Mouse (Mus musculus) MEL (cell line): ENCODE measurements at regions not wholly inside any gene's neighbourhood (a gene's known extent, or its start where the extent isn't known, plus 50 kb on each side); places are given as distances from the start of the nearest gene placed in this dataset.

ENCODE experiments used
- DNase-seq: peaks from one replicate; pipeline ENCODE4 v3.0.0; 2011; ENCODE audit warnings: low read depth, low spot score
- H3K27ac ChIP-seq: 2 replicates; pipeline ENCODE4 v1.5.1; 2012; ENCODE audit warnings: low read depth, mild to moderate bottlenecking, control low read depth, low read length, moderate library complexity; ENCODE audit not compliant: control insufficient read depth
- H3K27me3 ChIP-seq, 2 experiments: fragments of 150-350 bp in 1 of 2; sonication (generic) in 1 of 2; 2 replicates each; pipeline ENCODE4 v1.6.1; 2012; ENCODE audit warnings: low read length in 2 of 2, mild to moderate bottlenecking in 2 of 2, improper control_type of control experiment in 1 of 2, moderate library complexity in 1 of 2; ENCODE audit not compliant: insufficient read depth in 2 of 2, control insufficient read depth in 1 of 2
- H3K36me3 ChIP-seq, 2 experiments: 2 replicates each; pipeline ENCODE4 v1.6.1; 2012 to 2014; ENCODE audit warnings: low read length in 2 of 2, improper control_type of control experiment in 1 of 2, inconsistent platforms in 1 of 2, mild to moderate bottlenecking in 1 of 2; ENCODE audit not compliant: insufficient read depth in 2 of 2, control insufficient read depth in 1 of 2
- H3K4me1 ChIP-seq, 2 experiments: fragments of 150-350 bp in 1 of 2; sonication (generic) in 1 of 2; 2 replicates each; pipeline ENCODE4 v1.6.1; 2012; ENCODE audit warnings: low read length in 2 of 2, improper control_type of control experiment in 1 of 2, mild to moderate bottlenecking in 1 of 2; ENCODE audit not compliant: insufficient read depth in 2 of 2, control insufficient read depth in 1 of 2
- H3K4me3 ChIP-seq, 2 experiments: fragments of 150-350 bp in 1 of 2; sonication (generic) in 1 of 2; 2 replicates each; pipeline ENCODE4 v1.5.1; 2012; ENCODE audit warnings: low read depth in 2 of 2, low read length in 2 of 2, mild to moderate bottlenecking in 2 of 2, moderate library complexity in 2 of 2, control low read depth in 1 of 2, improper control_type of control experiment in 1 of 2; ENCODE audit not compliant: control insufficient read depth in 1 of 2, insufficient read depth in 1 of 2
- H3K79me2 ChIP-seq: 2 replicates; pipeline ENCODE4 v1.6.1; 2012; ENCODE audit warnings: mild to moderate bottlenecking, low read length, moderate library complexity; ENCODE audit not compliant: control insufficient read depth, poor library complexity, insufficient read depth
- H3K9ac ChIP-seq: 2 replicates; pipeline ENCODE4 v1.6.1; 2012; ENCODE audit warnings: low read depth, mild to moderate bottlenecking, control low read depth, low read length, moderate library complexity; ENCODE audit not compliant: control insufficient read depth, poor library complexity, severe bottlenecking
- H3K9me3 ChIP-seq: fragments of 150-350 bp; sonication (generic); replicated peaks from 2 replicates; pipeline ENCODE4 v1.6.1; 2012; ENCODE audit warnings: mild to moderate bottlenecking, low read length, improper control_type of control experiment, moderate library complexity; ENCODE audit not compliant: insufficient read depth
- CHD1 ChIP-seq: IDR thresholded peaks from 2 replicates; pipeline ENCODE4 v1.6.1; 2012; ENCODE audit warnings: low read depth, mild to moderate bottlenecking, inconsistent platforms, low read length, improper control_type of control experiment
- ELF1 ChIP-seq: IDR thresholded peaks from 2 replicates; pipeline ENCODE4 v1.6.1; 2014; ENCODE audit warnings: low read depth, mild to moderate bottlenecking, inconsistent platforms, low read length, improper control_type of control experiment, moderate library complexity
- EP300 ChIP-seq, 2 experiments: IDR thresholded peaks; 2 replicates each; pipeline ENCODE4 v1.6.1; 2011; ENCODE audit warnings: improper control_type of control experiment in 2 of 2, low read length in 2 of 2, low read depth in 1 of 2, mild to moderate bottlenecking in 1 of 2
- GATA1 ChIP-seq: IDR thresholded peaks from 2 replicates; pipeline ENCODE4 v1.6.1; 2011; ENCODE audit warnings: low read depth, low read length, improper control_type of control experiment
- JUND ChIP-seq: IDR thresholded peaks from 2 replicates; pipeline ENCODE4 v1.6.1; 2011; ENCODE audit warnings: low read depth, mild to moderate bottlenecking, improper control_type of control experiment, low read length
- KAT2A ChIP-seq: conservative IDR thresholded peaks from 2 replicates; pipeline ENCODE4 v1.6.1; 2012; ENCODE audit warnings: low read depth, low read length, improper control_type of control experiment, inconsistent platforms
- MAFK ChIP-seq: IDR thresholded peaks from 2 replicates; pipeline ENCODE4 v1.6.1; 2011; ENCODE audit warnings: low read depth, mild to moderate bottlenecking, low read length, improper control_type of control experiment, borderline replicate concordance
- MAX ChIP-seq: IDR thresholded peaks from 2 replicates; pipeline ENCODE4 v1.6.1; 2011; ENCODE audit warnings: low read length, improper control_type of control experiment
- MEF2A ChIP-seq: IDR thresholded peaks from 2 replicates; pipeline ENCODE4 v1.6.1; 2014; ENCODE audit warnings: low read depth, mild to moderate bottlenecking, inconsistent platforms, low read length, improper control_type of control experiment; ENCODE audit not compliant: poor library complexity, insufficient replicate concordance, severe bottlenecking; ENCODE audit errors: extremely low read depth
- MXI1 ChIP-seq: IDR thresholded peaks from 2 replicates; pipeline ENCODE4 v1.6.1; 2011; ENCODE audit warnings: mild to moderate bottlenecking, low read depth, low read length, improper control_type of control experiment
- MYB ChIP-seq: IDR thresholded peaks from 2 replicates; pipeline ENCODE4 v1.6.1; 2011; ENCODE audit warnings: mild to moderate bottlenecking, low read depth, low read length, improper control_type of control experiment
- MYC ChIP-seq: IDR thresholded peaks from 2 replicates; pipeline ENCODE4 v1.6.1; 2011; ENCODE audit warnings: low read depth, mild to moderate bottlenecking, low read length, improper control_type of control experiment, moderate library complexity
- NELFE ChIP-seq: IDR thresholded peaks from 2 replicates; pipeline ENCODE4 v1.6.1; 2011; ENCODE audit warnings: low read depth, low read length, improper control_type of control experiment
- NRF1 ChIP-seq: IDR thresholded peaks from 2 replicates; pipeline ENCODE4 v1.6.1; 2014; ENCODE audit warnings: low read depth, mild to moderate bottlenecking, inconsistent platforms, low read length, improper control_type of control experiment, moderate library complexity; ENCODE audit not compliant: poor library complexity, insufficient read depth, severe bottlenecking
- POLR2AphosphoS2 ChIP-seq: IDR thresholded peaks from 2 replicates; pipeline ENCODE4 v1.6.1; 2011; ENCODE audit warnings: low read length, improper control_type of control experiment
- RAD21 ChIP-seq: IDR thresholded peaks from 2 replicates; pipeline ENCODE4 v1.6.1; 2011; ENCODE audit warnings: mild to moderate bottlenecking, low read depth, low read length, improper control_type of control experiment
- RCOR1 ChIP-seq: IDR thresholded peaks from 2 replicates; pipeline ENCODE4 v1.6.1; 2012; ENCODE audit warnings: low read depth, mild to moderate bottlenecking, inconsistent platforms, low read length, improper control_type of control experiment
- SMC3 ChIP-seq: IDR thresholded peaks from 2 replicates; pipeline ENCODE4 v1.6.1; 2011; ENCODE audit warnings: low read depth, low read length, improper control_type of control experiment
- TAL1 ChIP-seq: IDR thresholded peaks from 2 replicates; pipeline ENCODE4 v1.6.1; 2012; ENCODE audit warnings: mild to moderate bottlenecking, inconsistent platforms, low read length, moderate library complexity, mixed read lengths
- TBP ChIP-seq: IDR thresholded peaks from 2 replicates; pipeline ENCODE4 v1.8.0; 2011; ENCODE audit warnings: low read depth, low read length, improper control_type of control experiment
- UBTF ChIP-seq: IDR thresholded peaks from 2 replicates; pipeline ENCODE4 v1.6.1; 2012; ENCODE audit warnings: low read depth, mild to moderate bottlenecking, inconsistent platforms, low read length, improper control_type of control experiment, moderate library complexity, borderline replicate concordance; ENCODE audit not compliant: insufficient read depth
- USF2 ChIP-seq, 2 experiments: IDR thresholded peaks; 2 replicates each; pipeline ENCODE4 v1.6.1; 2011 to 2012; ENCODE audit warnings: improper control_type of control experiment in 2 of 2, low read length in 2 of 2, borderline replicate concordance in 1 of 2, inconsistent platforms in 1 of 2, low read depth in 1 of 2, mild to moderate bottlenecking in 1 of 2; ENCODE audit not compliant: insufficient read depth in 1 of 2
- ZC3H11A ChIP-seq: IDR thresholded peaks from 2 replicates; pipeline ENCODE4 v1.6.1; 2012; ENCODE audit warnings: low read depth, mild to moderate bottlenecking, inconsistent platforms, low read length, improper control_type of control experiment
- ZKSCAN1 ChIP-seq: IDR thresholded peaks from 2 replicates; pipeline ENCODE4 v1.6.1; 2012; ENCODE audit warnings: low read depth, mild to moderate bottlenecking, inconsistent platforms, low read length, improper control_type of control experiment, moderate library complexity
- ZMIZ1 ChIP-seq: IDR thresholded peaks from 2 replicates; pipeline ENCODE4 v1.6.1; 2012; ENCODE audit warnings: low read depth, mild to moderate bottlenecking, inconsistent platforms, low read length, improper control_type of control experiment, moderate library complexity
- ZNF384 ChIP-seq: IDR thresholded peaks from 2 replicates; pipeline ENCODE4 v1.6.1; 2012; ENCODE audit warnings: low read depth, mild to moderate bottlenecking, inconsistent platforms, low read length, improper control_type of control experiment

DNA sequence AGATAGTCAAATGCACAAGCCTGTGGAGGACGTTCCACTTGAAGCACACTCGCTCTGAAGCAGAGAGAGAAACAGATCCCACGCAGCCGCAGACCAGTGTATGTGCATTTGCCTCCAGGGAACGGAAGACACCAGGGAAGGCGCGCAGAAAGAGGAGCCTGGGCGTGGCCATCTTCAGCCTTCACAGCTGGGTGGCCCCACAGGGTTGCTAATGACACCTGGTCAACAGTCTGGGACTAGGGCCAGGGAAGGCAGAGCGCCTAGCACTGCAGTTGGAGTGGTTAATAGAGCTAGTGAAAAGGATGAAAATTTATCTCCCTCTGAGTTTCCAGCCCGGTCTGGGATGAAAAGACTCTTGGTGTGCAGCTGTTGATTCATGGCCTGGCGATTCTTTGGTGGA lies 67.9 kb upstream of the Fam19a5 start:
- DNase-seq = no peak
- H3K9ac ChIP-seq = no peak overlapping the region
- H3K4me1 ChIP-seq = no peaks in the 10 kb centered on the region
- H3K27ac ChIP-seq = no peak overlapping the region
- no peaks in the 10 kb centered on the region for H3K79me2 ChIP-seq
- no peaks in the 10 kb centered on the region for H3K9me3 ChIP-seq
- no peaks in the 10 kb centered on the region for H3K36me3 ChIP-seq
- no peaks in the 10 kb centered on the region for H3K27me3 ChIP-seq
- TF ChIP-seq ZC3H11A (no peak), USF2 (IDR thresholded peaks at IDR 0.05; ENCODE audit: borderline replicate concordance in 1 of 2, insufficient read depth in 1 of 2, low read depth in 1 of 2, low read length in 2 of 2) (no peak), MAFK (no peak), ELF1 (no peak), MXI1 (no peak), MYC (no peak), RAD21 (no peak), JUND (no peak), EP300 (IDR thresholded peaks at IDR 0.05; ENCODE audit: low read depth in 1 of 2, low read length in 2 of 2) (no peak), SMC3 (no peak), NRF1 (no peak), RCOR1 (no peak), ZKSCAN1 (no peak), MEF2A (no peak), ZMIZ1 (no peak), POLR2AphosphoS2 (no peak), KAT2A (no peak), NELFE (no peak)
- no peak overlapping the region for H3K4me3 ChIP-seq

DNA sequence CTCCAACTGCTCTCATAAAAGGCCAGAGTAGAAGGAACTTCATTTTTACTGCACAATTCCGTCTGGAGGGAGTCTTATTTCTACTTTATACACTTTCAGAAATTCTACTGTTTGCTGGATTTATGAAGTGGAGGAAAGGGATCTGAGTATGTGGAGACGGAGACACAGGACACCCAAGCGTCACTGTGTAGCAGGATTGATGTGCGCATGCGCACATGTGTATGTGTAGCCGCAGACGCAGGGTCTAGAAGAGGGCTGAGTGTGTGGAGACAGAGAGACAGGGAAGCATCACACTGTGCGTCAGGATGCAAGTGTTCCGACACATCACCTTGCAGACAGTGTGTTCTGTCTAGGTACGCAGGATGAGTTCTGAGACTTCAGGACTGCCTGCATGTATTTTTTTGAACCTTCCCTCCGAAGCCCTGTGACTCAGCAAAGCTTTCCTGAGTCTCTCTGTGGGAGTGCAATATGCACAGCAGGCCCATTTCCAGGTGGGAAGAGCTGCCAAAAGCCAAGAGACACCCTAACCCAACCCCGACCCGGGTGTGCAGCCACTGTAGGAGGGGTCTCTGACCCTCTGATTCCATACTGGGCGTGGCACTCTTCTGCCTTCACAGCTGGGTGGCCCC lies 67.1 kb upstream of the Fam19a5 start:
- no peak for TF ChIP-seq MEF2A
- TF ChIP-seq TAL1 = no peak
- no peak for TF ChIP-seq MXI1
- no peak for TF ChIP-seq TBP
- no peak for TF ChIP-seq ZNF384
- no peak for TF ChIP-seq CHD1
- no peak for TF ChIP-seq GATA1
- no peak for TF ChIP-seq MYB
- no peak for TF ChIP-seq ZMIZ1
- TF ChIP-seq MAX = no peak
- no peak for TF ChIP-seq POLR2AphosphoS2
- no peak for TF ChIP-seq UBTF
- TF ChIP-seq ELF1 = no peak
- H3K9me3 ChIP-seq = no peaks in the 10 kb centered on the region
- H3K27me3 ChIP-seq = no peaks in the 10 kb centered on the region
- no peaks in the 10 kb centered on the region for H3K4me1 ChIP-seq
- no peaks in the 10 kb centered on the region for H3K36me3 ChIP-seq
- no peak for DNase-seq
- H3K4me3 ChIP-seq = no peak overlapping the region
- no peak overlapping the region for H3K27ac ChIP-seq
- H3K79me2 ChIP-seq = no peaks in the 10 kb centered on the region
- H3K9ac ChIP-seq = no peak overlapping the region
